Mouse (Mus musculus) liver, adult 2 months (tissue): ENCODE measurements around the gene Ltbp4.

Experiments
- CTCF ChIP-seq: fragments of 200-500 bp; IDR thresholded peaks from 2 replicates; pipeline ENCODE4 v1.5.1; 2011; ENCODE audit warnings: low read depth, low read length, control low read depth
- POLR2A ChIP-seq: fragments of 200-500 bp; IDR thresholded peaks from 2 replicates; pipeline ENCODE4 v1.6.1; 2011; ENCODE audit warnings: low read length, control low read depth; ENCODE audit not compliant: insufficient read depth; ENCODE audit errors: extremely low read depth

DNA sequence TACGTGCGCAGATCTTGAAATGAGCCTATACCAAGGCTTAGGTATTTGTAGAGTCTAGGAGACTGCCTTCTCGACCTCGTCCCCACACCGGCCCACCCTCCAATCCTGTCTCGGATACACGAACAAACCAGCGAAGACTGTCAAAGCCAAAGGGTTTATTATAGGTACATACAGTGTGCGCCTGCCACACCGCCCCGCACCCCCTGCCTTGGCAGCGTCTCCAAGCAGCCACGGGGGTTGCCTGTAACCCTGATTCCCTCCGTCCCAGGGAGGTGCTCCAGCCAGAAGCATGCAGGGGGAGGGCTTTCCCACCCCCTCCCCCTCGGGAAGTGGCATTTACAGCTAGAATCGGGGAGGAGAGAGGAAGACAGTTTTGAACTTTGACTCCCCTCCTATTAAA is 18.8 kb upstream of the Ltbp4 start:
- no peak for TF ChIP-seq CTCF
- TF ChIP-seq POLR2A = no peak
